Mouse (Mus musculus) bone marrow macrophage, adult 2 months (primary cell): ENCODE results near the gene Bcor. TPM values are rescaled to one million over a fixed set of nuclear protein-coding genes. Genes with fewer than 3 reads are reported as not detected.

Source experiments
- H3K27ac ChIP-seq: 2 replicates; pipeline ENCODE4 v1.5.1; 2012; ENCODE audit warnings: low read depth, low read length; ENCODE audit not compliant: insufficient read depth
- H3K4me1 ChIP-seq: 2 replicates; pipeline ENCODE4 v1.6.1; 2012; ENCODE audit warnings: low read length; ENCODE audit not compliant: control insufficient read depth, insufficient read depth
- H3K4me3 ChIP-seq: 2 replicates; pipeline ENCODE4 v1.5.1; 2012; ENCODE audit warnings: mild to moderate bottlenecking, low read length, moderate library complexity; ENCODE audit not compliant: insufficient read depth
- CTCF ChIP-seq: IDR thresholded peaks from 2 replicates; pipeline ENCODE4 v1.5.1; 2012; ENCODE audit warnings: low read depth, mild to moderate bottlenecking, low read length, moderate library complexity
- POLR2A ChIP-seq: IDR thresholded peaks from 2 replicates; pipeline ENCODE4 v1.6.1; 2012; ENCODE audit warnings: mild to moderate bottlenecking, low read depth, low read length, borderline replicate concordance
- polyA plus RNA-seq: library from polyadenylated mRNA; stranded (reverse); fragments of >200 nt; gene quantifications from 2 replicates; pipeline ENCODE4 v1.2.4, GENCODE M21; 2012; ENCODE audit not compliant: missing spikeins, insufficient read depth, insufficient read length

Bcor gene
- polyA plus RNA-seq, 1 experiment = 11.4 TPM

DNA sequence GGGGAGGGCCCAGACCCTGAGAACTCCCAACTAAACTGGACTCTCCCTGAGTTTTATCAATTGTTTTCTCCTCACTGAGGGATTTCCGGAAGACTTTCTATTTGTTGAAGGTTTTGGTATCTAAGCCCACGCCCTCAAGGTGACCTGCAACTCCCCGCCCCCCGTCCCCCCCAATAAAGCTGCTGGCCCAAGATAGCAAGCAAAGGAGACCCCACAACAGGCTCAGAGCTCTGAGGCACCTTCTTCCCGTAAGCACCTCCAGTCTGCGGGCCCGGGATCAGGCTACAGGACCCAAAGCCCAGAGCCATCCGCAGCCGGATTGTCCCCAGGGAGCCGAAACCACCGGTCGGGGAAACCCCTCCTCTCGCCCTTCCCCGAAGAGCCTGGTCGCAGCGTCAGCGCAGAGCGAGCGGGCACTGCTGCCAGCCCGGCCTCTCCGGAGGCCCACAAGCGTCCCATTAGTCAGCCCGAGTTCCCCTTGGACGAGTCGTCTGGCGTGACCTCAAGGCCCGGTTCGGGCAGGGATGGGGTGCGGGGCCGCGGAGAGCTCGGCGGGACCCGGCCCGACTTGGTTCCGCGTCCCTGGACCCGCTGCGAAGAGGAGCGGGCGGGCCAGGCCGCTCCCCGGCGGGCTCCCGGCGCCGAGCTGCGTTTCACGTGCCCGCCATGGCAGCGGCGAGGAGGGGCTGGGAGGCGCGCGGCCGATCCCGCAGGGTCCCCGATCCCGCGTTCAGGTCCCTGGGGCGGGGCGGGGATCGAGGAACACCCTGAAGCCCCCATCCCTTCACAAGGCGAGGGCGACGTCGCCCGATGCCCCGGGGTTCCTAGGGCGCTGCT, 73.3 kb downstream of the Bcor start:
- no peak for TF ChIP-seq POLR2A
- TF ChIP-seq CTCF = no peak
- peak overlapping the region; percentile 68 for H3K4me3 ChIP-seq
- peak overlapping the region; percentile 89 for H3K27ac ChIP-seq
- peaks cover 11% of the 10 kb centered on the region for H3K4me1 ChIP-seq

DNA sequence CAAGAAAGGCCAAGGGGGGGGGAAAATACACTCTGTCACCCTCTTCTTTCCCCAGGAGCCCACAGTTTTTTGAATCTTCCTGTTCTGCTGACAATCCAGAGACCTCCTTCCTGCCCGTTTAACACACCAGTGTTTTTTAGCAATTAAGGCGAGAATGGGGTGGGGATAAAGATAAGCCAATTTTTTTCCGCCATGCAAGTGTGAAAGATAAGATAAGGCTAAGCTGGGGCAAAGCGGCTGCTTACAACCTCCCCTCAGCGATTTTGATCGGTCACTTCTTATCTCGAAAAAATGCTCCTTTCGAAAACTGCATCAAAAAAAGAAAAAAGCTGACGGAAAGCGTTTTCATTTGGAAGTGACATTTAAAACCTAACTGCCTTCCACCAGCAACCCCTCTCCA, 74.2 kb downstream of the Bcor start:
- Histone ChIP-seq H3K4me3 (no peak overlapping the region), H3K27ac (no peak overlapping the region), H3K4me1 (peaks cover 12% of the 10 kb centered on the region)
- TF ChIP-seq POLR2A (no peak), CTCF (no peak)

DNA sequence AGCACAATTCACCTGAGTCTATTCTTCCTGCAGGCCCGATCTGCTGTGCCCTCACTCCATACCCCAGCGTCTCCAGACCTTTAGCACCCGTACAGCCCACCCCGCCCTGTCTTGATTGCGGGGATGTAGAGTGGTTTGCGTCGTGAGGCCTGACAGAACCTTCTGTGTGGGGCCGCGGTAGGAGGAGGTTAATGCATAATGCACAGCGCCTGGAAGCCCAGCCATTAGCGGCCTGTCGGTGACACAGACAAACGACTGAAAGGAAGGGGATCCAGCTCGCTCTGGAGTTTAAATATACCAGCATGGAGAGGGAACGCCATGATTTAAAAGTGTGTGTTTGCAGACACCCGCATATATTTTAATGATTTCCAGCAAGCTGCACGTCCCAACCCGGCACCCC, 74.9 kb downstream of the Bcor start:
- TF ChIP-seq POLR2A = no peak
- TF ChIP-seq CTCF = no peak
- no peak overlapping the region for H3K4me3 ChIP-seq
- H3K4me1 ChIP-seq = peaks cover 11% of the 10 kb centered on the region
- no peak overlapping the region for H3K27ac ChIP-seq

DNA sequence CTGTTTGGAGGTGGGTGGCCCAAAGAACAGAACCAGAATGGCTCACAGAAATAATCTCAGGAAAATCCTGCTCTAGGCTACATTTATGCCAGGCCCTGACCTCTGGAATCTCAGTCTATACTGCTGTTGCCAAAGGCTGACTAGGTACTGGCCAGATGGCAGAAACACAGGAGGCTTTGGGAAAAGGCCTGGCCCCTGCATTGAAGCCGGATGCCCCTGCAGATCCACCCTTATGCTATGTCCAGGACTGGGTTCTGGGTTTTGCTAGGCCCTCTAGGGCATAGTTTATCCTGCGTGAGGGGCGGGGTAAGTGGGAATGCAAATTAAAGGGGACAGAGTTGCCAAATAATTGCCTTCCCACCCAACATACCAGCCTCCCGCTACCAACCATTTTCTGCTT, 75.5 kb downstream of the Bcor start:
- Histone ChIP-seq H3K4me1 (peaks cover 7% of the 10 kb centered on the region), H3K27ac (no peak overlapping the region), H3K4me3 (no peak overlapping the region)
- TF ChIP-seq CTCF (no peak), POLR2A (no peak)

DNA sequence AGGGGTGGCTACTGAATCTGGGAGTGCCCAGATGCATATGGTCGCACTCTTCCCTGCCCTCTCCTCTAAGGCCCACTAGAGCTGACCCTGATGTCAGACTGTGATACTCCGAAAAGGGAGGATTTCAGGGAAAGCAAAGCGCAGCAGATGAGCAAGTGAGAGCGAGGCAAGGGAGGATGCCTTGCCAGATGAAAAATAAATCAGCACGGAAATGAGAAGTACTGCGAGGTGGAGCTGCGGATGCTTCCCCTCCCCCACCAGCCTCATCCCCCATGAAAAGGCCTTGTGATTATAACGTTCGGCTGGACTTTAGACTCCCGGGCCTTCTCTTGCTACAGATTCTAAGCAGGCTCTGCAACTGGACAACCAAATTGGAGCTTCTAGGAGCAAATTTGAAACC, 76.5 kb downstream of the Bcor start:
- Histone ChIP-seq H3K4me3 (no peak overlapping the region), H3K27ac (no peak overlapping the region), H3K4me1 (peaks cover 2% of the 10 kb centered on the region; the same call in 1 of the 2 replicates)
- TF ChIP-seq CTCF (no peak), POLR2A (no peak)

DNA sequence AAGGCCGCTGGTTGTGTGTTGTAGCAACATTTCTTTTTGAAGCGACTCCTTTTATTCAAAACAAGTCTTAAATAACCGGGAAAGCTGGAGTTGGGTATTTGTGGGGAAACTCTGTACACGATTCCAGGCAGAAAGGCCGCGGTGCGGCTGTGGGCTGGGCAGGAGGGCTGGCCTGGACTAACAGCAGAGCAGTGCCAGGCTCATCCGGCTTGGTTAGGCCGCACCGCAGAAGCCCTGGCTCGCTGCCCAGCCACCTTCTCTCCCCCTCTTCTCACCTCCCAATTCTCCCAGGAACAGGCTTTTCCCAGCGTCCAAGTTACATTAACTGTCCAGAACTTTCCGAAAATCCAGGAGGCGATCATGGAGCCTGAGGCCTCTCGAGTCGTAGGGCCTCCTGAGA, 77.4 kb downstream of the Bcor start:
- TF ChIP-seq POLR2A (no peak), CTCF (no peak)
- H3K4me3 ChIP-seq = no peak overlapping the region
- peaks cover 2% of the 10 kb centered on the region; the same call in 1 of the 2 replicates for H3K4me1 ChIP-seq
- no peak overlapping the region for H3K27ac ChIP-seq

DNA sequence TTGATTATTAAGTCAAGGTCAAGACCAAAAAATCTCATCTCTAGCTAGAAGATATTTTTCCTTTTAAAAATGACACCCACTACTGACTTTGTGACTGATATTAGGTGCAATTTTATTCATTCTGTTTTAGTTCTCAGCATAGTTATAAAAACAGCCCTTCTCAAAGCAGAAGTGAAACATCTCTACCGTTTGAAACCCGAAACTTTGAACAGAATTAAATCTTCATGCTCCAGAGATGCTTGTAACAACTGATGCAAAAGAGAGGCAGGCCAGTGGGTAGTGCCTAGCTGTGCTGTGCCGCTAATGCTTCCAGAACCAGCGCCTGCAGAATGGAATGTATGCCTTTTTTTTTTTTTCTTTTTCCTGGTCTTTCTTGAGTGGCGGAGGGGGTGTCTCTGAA, 78.0 kb downstream of the Bcor start:
- TF ChIP-seq POLR2A = no peak
- Histone ChIP-seq H3K4me3 (no peak overlapping the region), H3K4me1 (peaks cover 2% of the 10 kb centered on the region; the same call in 1 of the 2 replicates), H3K27ac (no peak overlapping the region)

DNA sequence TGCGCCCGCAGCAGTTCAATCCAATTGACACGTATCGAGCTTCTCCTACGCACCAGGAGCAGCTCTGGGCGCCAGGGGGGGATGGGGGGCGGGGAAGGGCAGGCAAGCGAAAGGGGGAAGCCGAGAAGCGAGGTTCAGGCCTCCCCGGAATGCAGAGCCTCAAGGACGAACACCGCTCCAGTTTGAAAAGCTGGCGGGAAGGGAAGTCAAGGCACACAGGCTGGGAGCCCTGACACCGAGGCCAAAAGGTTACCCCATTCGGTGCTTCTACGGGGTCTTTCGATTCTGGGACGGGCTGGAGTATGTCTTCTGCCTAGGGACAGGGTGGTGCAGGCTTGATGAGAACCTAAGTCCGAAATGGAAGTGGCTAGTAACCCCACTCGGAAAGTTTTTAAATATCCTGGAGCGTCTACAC, 78.4 kb downstream of the Bcor start:
- Histone ChIP-seq H3K4me3 (peak overlapping the region; percentile 60), H3K4me1 (peaks cover 2% of the 10 kb centered on the region; the same call in 1 of the 2 replicates), H3K27ac (no peak overlapping the region)
- TF ChIP-seq POLR2A (no peak), CTCF (no peak)

DNA sequence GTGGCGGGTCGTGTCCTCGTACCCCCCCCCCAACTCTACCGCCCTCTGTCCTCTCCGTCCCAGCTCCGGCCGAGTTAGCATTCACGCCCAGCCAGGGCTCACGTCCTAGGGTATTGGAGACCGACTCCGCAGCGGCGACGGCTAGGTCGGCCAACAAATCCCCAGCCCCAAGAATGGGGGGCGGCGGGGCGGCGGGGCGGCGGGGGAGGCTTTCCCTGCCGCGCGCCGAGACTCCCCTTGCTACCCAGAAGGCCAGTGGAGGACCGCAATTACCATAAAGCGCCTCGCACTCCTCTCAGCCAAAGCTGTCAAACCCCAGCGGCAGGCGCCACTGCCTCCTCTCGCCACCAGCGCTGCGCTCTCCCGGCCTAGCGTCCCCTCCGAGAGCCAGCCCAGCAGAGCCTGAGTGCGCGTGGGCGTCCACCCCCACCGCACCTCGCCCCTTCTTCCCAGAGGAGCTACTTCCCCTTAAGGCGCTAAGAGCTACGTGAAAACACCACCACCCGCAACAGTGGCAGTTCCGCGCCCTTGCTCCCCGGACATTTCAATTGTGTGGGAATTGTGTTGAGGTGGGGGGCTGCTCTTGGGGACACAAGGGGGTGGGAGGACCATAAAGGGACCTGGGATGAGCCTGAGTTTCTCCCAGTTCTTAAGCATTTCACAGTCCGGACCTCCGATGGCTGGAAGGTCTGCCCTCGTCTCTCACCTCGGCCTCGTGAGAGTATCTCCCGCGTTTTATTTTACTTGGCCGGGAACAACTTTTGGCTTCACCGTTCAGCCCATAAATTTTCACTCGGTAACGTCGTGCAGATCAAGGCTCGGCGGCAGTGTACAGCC, 79.0 kb downstream of the Bcor start:
- H3K4me1 ChIP-seq = peaks cover 2% of the 10 kb centered on the region; the same call in 1 of the 2 replicates
- H3K27ac ChIP-seq = no peak overlapping the region
- peak overlapping the region; percentile 60 for H3K4me3 ChIP-seq

More for the DNA sequence above, 79.0 kb downstream of the Bcor start:
- TF ChIP-seq CTCF (no peak), POLR2A (no peak)
